Mouse (Mus musculus) T-cell, adult 2 months (primary cell): ENCODE measurements around the gene Anp32e.
"Not testable (repeated sequence)": the region's sequence is repeated elsewhere in the genome, so short reads cannot be mapped to it uniquely, and the experiment has no call there.

Experiments
- DNase-seq: peaks from one replicate; pipeline ENCODE4 v3.0.0; 2022; ENCODE audit warnings: low spot score

Gene Anp32e

DNA sequence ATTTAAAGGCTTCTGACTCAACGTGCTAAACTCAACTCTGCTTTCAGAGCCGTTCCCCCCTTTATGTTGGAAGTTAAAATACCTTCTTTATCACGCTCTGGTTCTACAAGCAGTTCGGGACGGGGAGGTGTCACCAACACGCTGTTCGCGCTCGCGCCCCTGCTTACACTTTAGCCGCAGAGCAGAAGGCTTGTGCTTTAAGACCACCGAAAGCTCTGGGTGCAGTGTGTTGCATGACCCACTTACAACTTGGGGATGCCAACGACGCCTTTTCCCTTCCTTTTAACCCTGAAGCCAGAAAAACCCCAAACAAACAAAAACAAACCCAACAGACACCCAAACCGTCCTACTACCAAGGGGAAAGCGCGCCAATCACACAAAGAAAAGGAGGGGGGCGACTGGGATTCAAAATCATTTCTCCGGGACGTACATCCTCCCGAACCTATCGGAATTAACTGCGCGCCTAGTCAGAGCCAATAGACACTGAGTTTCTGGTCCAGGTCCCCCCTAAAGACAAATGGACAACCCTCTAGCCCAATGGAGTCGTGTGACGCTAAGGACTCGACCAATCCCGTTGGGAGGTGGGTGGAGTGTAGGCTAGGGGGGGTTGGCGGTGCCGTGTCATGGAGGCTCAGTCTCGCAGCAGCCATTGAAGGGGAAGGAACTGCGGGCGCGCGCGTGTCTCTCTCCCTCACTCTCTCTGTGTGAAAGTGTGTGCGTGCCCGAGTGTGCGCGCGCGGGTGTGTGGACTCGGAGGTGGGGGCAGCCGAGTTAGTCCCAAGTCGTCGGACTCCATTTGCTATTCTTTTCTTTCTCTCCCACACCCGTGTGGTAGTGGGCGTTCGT lies at the start of gene Anp32e:
Gene Anp32e, plus strand, starts transcription at position 589 of the 846 bp plus-strand sequence.
- DNase-seq, result peak; percentile 98

DNA sequence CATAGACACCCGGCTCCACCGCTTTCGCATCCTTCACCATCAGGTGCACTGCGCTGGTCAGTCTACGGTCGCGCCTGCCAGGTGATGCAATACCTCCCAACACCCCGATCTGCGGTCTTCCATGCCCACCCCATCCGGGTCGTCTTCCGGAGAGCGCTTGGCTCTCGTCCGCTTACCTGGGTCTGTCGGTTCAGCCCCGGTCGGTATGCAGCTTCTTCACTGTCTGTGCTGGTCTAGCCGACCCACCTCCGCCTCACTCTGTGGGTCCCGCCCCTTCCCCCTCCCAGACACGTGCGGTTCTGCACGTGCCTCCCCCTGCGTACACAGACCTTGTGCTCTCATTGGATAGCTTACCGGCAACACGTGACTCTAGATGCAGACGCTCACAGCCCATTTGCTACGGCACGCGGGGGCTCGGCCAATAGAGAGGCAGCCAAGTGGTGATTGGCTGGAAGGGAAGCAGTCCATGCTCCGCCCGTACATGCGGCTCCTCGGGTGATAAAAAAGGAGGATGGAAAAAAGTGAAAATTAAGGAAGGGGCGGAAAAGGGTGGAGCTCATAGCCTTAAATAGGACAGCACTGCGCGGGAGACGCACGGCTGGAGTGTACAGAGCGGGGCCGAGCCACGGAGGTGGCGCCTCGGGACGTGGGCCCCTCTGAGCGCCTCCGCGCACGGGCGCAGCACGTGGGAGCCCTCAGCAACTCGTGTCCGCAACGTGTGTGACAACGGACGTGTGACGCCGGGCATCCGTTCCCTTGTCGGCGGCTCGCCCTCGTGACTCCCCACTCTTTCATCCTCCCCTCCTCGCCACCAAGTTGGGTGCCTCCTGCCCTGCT lies 46.8 kb upstream of the Anp32e start, which contains the start of gene Ciart:
Gene Ciart, minus strand, starts transcription at position 273 of the 837 bp plus-strand sequence.
- DNase-seq, result peak; percentile 92

DNA sequence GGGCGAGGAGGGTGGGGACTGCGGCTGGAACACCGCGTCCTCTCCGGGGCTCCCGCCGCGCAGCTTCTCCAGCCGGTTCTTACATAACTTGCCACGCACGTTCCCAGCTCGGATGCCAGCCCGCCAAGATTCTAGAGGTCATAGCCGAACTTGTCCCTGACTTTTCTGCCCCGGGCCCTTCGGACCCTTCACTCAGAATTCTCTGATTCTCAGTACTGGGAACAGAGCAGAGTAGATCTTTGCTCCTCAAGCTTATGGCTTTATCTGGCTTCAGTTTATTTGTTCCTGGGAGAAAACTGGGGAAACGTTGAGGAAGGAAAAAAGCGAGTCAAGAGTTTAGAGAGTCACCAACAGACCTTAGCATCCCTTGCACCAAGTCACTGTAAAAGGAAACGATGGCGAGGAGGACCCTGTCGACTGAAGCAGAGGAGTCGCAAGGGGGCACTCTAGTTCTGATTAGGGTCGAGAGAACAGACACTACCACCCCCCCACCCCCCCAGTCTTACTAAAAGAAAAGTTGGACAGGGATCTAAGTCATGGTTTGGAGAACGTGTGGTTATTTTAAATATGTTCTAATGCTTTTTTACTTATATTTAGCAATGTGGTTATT lies 46.1 kb upstream of the Anp32e start:
- peak; percentile 59 for DNase-seq

DNA sequence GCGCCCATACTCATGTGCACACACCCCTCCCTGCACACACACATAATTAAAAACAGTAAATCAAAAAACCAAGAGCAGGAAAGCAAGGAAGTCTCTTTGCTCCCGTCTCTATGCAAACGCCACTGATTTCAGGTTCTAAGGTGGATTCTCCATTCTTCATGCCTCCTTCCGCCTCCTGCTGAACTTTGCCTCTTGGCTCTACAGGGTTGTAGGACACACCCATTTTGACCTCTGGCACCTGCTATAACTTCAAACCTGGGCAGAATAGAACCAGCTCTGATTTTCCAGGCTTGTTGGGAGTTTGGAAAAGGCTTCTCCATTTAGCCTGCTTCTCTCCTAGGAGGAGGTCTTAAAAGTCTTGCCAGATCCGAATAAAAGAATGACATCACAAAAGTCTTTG lies 44.6 kb upstream of the Anp32e start:
- no peak for DNase-seq

DNA sequence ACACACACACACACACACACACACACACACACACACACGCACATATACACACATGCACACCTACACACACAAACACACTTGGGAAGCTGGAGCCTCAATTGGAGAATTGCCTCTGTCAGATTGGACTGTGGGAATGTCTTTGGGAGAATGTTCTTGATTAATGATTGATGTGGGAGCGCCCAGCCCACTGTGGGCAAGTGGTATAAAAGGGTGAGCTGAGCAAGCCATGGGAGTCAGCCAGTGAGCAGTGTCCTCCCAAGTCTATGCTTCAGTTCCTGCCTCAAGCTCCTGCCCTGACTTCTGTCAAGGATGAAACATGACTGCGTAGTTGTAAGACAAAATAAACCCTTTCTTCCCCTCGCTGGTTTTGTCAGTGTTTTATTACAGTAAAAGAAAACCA lies 41.5 kb upstream of the Anp32e start:
- DNase-seq, result no peak

DNA sequence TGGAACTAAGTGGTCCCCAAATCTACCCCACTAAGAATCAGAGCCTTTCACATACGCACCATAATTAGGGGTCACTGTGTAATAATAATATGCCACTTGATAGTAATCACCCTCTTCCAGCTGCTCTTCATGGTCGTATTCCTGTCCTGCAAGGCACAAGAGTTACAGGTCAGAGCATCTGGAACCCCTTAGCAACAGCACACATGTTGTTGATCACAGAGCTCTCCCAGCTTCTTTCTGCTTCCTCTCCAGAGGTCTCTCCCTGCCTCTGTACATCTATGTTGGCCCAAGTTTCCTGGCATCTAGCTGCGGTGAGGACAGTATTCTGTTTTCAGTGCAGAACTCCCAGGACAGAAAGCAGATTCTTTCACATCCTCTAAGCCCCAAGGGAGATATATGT lies 39.4 kb upstream of the Anp32e start:
- no peak for DNase-seq

DNA sequence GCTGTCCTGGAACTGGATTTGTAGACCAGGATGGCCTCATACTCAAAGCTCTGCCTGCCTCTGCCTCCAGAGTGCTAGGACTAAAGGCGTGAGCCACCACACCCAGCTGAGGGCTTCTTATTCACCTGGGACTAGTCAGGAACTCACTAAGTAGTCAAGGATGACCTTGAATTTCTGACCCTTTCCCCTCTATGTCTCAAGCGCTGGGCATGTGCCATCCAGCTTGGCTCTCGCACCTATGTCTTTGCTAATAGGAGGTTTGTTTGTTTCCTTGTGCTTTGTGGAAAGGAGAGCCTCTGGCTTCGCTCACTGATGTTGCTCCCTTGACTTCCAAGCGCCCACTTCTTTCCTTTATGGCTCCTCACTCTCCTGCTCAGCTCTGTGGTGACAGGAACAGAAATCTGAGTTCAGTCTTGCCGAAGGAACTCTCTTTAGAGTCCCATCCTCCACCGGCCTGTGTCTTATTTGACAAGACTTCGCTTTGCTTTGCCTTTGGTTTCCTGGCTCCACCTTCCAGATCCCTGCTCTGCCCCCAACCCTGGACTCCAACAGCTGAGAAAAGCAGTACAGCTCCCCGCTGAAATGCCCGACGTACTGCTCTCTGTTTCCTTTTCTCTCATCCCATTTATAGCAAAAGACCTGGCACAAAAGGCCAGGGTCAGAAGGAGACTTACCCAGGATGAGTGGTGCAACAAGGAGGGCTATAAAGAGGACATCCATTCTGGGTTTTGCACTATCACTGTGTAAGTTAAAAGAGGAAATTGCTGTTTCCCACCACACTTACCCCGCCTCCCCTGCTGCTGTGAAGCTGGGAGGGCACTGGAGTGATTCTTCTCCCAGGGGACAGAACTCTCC lies 37.6 kb upstream of the Anp32e start, which contains the start of gene BC028528:
Gene BC028528, minus strand, starts transcription at position 795 of the 855 bp plus-strand sequence.
- DNase-seq, result no peak

DNA sequence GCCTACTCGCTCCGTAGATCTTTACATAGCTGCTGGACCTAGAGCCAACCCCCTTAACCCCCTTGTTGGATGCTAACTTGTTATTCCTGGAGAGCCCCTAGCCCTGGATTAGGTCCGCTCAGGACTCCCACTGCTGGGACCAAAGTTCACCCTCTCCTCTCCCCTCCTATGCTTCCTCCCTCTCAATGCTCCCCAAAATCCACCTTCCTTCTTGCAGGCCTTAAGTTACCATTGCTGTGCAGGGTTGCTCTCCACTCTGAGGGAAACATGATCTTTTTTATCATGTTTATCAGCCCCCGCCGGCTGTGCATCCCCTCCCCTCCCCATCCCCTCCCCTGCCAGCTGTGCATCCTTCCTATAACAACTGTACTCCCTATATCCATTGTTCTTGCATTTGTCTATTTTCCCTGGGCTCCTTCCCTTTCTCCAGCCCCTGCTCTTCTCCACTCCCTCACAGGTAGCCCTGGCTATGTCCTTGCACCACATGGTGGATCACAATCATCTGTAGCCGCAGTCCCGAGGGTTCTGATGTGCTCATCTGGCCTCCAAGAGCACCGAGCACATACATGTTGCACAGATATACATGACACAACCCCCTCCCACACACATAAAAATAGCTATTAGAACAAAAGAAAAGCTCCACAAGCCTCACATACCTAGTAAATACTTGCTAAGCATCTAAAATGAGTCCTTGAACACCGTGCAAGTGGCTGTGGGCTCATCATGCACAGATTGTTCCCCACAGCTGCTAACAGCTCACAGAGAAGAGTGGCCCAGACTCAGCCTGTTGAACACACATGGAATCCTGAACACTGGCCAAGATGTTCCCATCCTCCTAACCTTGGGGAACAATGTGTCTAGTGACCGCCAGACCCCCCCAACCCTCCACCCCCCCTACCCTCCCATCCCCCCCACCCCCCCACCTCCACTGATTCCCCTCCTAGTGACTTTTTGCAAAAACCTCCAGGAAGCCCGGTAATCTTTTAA lies 36.7 kb upstream of the Anp32e start:
- DNase-seq, result no peak

DNA sequence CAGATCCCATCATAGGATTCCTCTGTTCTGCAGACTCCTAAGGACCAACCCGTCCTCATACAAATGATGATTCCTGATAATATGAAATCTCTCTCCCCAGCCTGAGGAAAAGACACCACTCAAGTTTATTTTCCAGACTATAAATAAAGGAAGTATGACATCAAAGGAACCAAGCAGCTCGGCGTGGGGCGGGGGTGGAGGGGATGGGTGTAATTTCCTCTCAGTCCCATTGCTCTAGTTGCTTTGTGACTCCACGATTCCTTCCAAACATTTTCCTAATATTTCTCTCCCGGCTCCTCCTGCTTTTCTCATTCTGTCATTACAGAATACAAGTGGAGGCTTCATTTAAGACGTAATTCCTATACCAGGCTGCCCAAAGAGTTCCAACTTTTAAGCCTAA lies 35.9 kb upstream of the Anp32e start:
- no peak for DNase-seq

DNA sequence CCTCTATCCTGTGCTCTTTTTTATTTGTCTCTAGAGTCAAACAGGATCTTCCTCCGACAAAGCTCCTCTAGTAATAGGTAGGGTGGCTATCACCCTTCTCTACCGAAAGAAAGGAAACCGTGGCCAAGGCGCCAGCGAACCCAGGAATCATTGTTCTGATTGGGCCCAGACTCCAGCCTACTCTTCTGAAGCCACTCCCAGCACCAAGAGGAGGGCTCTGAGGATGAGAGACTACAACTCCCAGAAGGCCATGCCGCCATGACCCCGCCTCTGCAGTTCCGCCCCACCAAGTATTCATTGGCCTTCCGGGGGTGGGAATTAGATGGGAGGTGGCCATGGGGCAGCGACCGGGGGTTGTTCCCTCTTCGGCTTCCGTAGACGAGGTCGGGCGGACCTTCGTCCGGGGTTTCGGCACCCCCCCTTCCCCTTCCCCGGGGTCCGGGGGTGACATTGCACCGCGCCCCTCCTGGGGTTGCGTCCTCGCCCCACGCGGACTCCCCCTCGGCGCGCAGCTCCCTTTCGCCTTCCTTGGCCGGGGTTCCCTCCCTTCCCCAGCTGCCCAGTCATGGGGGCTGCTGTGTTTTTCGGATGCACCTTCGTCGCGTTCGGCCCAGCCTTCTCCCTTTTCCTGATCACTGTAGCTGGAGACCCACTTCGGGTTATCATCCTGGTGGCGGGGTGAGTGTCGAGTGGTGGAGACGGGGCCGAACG lies 35.3 kb upstream of the Anp32e start, which contains the start of gene Aph1a:
Gene Aph1a, plus strand, starts transcription at position 364 of the 711 bp plus-strand sequence.
- peak; percentile 97 for DNase-seq

DNA sequence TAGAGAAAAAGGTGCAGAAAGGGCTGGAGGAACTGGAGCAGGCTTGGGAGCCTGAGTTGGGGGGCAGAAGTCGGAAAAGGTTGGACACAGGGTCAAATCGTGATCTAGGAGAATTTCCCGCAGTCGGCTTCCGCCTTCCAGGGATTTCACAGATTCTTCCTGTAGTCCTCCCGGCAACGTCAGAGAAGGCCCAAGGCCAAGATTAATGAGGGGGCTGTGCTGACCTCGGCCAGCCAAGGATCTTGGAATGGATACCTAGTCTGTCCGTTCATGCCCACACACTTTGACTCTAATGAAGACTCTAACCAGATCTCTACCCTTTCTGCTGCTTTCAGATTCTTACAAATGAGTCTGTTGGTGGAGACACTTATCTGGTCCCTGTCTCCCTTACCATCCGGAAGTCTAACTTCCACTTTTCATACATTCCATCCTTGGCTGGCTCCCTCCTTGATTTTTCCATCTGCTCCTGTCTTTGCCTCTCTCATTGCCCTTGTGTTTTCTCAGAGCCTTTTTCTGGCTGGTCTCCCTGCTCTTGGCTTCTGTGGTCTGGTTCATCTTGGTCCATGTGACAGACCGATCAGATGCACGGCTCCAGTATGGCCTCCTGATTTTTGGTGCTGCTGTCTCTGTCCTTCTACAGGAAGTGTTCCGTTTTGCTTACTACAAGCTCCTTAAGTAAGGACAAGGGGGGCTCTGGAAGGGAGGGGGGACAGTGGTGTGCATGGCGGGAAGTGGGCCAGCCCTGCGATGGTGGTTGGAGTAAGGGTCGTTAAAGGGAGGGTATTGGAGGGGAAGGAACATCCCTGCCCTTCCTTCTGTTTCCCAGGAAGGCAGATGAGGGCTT lies 34.5 kb upstream of the Anp32e start:
- DNase-seq, result peak; percentile 8

DNA sequence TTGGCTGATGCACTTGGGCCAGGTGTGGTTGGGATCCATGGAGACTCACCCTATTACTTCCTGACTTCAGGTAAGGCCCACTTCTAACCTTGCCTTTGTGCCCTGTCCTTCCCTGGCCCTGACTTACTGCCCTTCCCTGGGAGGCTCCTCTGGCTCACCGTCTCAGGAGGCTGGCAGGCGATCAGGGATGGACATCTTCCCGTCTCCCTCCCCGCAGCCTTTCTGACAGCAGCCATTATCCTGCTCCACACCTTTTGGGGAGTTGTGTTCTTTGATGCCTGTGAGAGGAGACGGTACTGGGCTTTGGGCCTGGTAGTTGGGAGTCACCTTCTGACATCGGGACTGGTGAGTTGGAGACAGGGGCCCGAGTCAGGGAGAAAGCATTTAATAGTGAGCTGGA lies 33.5 kb upstream of the Anp32e start:
- DNase-seq, result not testable (repeated sequence)

DNA sequence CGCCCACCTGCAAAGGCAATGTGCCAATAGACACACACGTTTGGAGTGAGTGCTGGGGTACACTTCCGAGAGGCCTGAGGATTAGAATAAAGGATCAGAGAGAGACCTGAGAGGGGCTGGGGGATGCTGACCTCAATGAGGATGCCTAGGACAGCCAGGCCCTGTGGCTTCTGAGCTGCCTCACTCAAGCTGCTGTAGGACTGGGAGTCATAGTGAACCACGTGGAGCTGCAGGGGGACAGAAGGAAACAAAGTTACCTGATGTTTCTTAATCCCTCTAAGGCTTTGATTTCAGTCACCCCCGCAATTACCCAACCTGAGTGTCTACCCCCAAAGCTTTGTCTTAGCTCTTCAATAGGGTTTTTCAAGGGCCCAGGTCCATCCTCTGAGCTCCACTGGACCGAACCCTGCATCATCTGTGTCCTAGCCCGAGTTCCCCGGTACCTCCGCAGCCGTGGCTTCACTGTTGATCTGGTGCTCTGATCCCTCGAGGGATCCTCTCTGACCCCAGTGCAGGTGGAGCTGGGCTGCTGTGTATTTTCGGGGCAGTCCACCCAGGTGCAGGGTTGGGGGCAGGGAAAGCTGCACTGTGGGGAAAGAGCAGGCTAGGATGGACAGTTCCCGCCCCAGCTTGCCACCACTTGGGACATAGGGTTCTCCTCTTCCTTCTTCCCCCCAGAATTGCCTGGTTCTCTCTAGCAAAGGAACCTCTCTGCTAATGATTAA lies 29.1 kb upstream of the Anp32e start:
- no peak for DNase-seq

DNA sequence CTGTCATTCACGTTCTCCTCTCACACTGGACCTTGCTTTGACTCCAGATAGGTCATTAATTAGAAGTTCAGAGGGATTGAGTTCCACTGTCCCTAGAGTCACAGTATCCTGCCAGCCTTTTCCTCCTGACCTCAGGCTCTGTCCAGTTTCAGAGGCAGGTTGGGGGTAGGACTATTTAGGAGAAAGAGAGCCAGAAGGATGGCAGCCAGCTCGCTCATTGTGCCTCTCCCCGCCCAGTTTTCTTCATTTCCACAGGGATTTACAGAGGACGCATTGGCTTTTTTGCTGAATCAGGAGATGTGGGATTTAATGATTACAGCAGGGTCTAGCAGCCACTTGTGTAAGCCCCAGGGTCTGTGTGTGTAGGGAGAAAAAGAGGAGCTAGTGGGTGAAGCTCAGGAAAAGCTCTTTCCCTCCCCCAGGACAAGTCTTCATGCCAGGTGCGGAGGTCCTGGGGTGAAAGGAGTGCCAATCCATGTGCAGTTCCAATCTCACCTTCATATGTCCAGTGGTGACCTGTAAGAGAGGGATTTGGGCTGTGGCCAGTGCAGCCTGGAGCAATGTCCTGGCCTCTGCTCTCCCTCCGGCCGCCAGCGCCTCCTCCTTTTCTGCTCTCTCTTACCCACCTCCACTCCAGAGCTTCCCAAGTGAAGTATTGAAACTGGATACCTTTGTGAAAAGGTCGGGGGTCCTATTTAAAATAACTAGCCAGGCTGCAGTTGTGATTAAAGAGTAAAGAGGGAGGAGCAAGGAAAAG lies 27.3 kb upstream of the Anp32e start:
- no peak for DNase-seq

DNA sequence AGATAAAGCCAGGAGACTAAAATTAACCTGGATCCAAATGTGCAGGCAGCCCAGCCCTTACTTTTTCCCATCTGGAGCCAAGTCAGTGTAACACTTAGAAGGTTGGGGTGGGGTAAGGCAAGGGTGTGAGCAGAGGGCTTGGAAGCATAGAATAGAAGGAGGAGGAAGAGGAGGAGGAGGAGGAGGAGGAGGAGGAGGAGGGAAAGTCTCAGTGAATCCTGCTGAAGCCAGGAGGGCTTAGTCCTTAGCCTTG lies 26.7 kb upstream of the Anp32e start:
- no peak for DNase-seq

DNA sequence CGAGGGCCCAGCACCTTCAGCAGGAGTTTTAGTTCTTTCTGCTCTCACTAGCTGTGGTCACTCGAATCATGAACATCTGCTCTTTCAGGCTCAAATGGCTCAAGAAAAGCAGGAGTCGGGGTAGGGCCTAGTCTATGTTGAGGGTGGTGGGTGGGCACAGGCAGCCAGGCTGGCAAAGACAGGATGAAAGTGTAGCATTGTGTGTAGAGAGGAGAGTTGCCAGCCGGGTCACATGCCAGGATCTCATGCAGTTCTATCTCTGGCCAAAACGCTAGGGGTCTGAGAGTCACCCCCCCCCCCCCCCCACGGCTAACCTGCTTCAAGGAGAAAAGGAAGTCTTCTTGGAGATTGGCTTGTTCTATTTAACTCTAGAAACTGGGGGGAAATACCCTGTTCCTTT lies 26.4 kb upstream of the Anp32e start:
- no peak for DNase-seq

DNA sequence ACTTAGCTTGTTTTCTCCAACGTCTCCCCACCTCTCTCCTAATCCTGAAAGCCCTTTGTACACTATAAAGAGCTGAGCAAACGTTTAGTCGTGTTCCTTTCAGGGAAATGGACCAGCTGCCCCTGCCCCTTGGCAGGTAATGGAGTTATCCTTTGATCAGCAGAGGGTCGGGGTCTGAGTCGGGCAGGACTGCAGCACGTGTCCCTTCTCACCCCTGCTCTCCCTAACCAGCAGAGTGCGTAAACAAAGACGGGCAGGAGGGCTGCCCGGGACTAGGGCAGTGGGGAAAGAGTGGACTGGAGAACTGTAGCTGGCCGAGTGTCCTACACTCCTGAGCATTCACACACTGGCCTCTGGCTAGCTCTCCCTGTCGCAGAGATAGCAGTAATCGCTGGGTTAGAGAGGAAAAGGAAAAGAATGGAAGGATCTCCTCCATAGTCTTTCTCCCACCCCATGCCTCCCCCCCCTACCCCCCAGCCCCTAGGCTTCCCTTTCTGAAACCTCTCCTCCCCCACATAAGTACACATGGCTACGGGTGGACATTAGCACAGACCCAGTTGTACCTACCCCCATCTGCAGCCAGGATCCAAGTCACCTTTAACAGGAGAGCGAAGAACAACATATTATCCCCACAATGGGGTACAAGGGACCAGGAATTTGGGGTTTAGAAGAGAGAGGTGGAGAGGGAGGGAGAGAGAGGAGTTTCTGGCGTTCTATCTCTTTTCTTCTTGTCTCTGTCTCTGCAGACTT lies 25.1 kb upstream of the Anp32e start:
- DNase-seq, result no peak
